Mouse (Mus musculus): ENCODE results near the gene Rere. TPM values are rescaled to one million over a fixed set of nuclear protein-coding genes. Genes with fewer than 3 reads are reported as not detected.

Rere gene
- polyA plus RNA-seq, 1 experiment from 2014 or later, result 23.1 TPM

DNA sequence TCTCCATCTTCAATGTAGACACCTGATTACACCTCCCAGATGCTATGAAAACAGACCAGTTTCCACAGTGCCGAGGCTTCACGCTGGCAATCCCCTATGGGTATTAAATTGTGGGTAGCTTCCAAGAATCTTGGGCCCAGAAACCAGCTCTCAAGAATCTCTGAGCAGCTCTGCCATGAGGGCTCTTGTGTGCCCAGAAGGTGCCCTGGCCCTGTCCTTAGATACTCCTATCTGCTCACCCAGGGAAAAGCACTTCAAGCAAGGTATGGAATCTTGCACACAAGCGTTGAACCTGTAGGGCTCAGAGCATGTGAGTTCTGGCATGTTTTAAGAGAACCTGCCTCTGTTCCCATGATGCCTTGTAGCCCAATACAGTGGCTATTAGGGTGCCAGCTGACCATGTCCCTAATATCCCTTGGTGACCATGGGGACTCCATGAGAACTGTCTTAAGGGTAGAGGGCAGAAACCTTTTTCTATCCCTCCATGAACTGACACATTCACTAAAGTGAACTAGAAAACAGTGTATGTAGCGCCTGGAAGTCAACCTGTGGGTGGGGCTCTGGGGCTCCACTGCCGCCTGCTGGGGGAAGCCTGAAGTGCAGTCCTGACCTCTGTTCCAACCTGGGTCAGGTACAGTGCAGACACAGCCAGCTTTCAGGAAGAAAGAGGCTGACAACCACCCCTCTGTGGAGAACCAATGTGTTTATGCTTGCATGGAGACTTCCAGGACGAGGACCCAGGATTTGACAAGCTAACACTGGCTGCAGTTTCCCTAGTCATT, 344.7 kb downstream of the Rere start:
- no peak for ATAC-seq (ENCODE audit: insufficient read depth, low FRiP score)
- Histone ChIP-seq H3K36me3 (ENCODE audit: control insufficient read depth, insufficient read depth, low read length) (0 out of 2 replicates have a peak, but pooled peaks cover 6% of the 10 kb centered on the region), H3K9ac (ENCODE audit: low read length) (no peak overlapping the region; the same call in 1 of the 2 replicates), H3K4me1 (ENCODE audit: control insufficient read depth, insufficient read depth, low read length) (no peaks in the 10 kb centered on the region; the same call in 1 of the 2 replicates), H3K27me3 (ENCODE audit: control insufficient read depth, insufficient read depth, low read length) (no peaks in the 10 kb centered on the region), H3K9me3 (replicated peaks; ENCODE audit: control insufficient read depth, low read length) (no peaks in the 10 kb centered on the region), H3K4me3 (replicated peaks; ENCODE audit: low read length) (no peak overlapping the region), H3K27ac (ENCODE audit: low read length) (no peak overlapping the region), H3K4me2 (ENCODE audit: low read depth, low read length) (no peak overlapping the region)
- WGBS, result 46% methylated on average over 6 of the region's 6 CpGs

DNA sequence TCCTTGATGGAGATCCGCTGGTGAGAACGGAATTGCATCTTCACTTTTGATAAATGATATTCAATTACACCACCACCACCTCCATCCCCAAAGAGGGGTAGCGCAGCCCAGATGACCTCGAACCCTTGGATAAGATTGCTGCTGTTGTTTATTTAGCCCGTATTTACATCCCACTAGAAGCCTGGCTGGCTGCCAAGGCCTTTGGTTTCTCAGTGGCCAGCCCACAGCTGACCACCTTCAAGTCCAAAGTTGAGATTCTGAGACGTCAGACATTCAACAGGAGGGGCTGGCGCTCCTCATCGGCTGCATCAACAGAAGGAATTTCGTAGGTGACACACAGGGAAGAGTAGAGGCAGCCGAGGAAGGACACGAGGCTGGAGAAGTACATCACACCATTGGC, 347.8 kb downstream of the Rere start:
- WGBS, result 43% methylated on average over 11 of the region's 11 CpGs
- Histone ChIP-seq H3K27me3 (ENCODE audit: control insufficient read depth, insufficient read depth, low read length) (no peaks in the 10 kb centered on the region), H3K9me3 (replicated peaks; ENCODE audit: control insufficient read depth, low read length) (no peaks in the 10 kb centered on the region), H3K36me3 (ENCODE audit: control insufficient read depth, insufficient read depth, low read length) (no peaks in the 10 kb centered on the region), H3K27ac (ENCODE audit: low read length) (no peak overlapping the region), H3K4me2 (ENCODE audit: low read depth, low read length) (no peak overlapping the region), H3K4me3 (replicated peaks; ENCODE audit: low read length) (no peak overlapping the region), H3K9ac (ENCODE audit: low read length) (no peak overlapping the region), H3K4me1 (ENCODE audit: control insufficient read depth, insufficient read depth, low read length) (no peaks in the 10 kb centered on the region; the same call in 1 of the 2 replicates)
- ATAC-seq (ENCODE audit: insufficient read depth, low FRiP score), result no peak

GRCm38 (mm10) chr4:150635568-150635967, 354.1 kb downstream of the Rere start:
- H3K9me3 ChIP-seq (replicated peaks; ENCODE audit: control insufficient read depth, low read length), result no peaks in the 10 kb centered on the region
- WGBS, result 83% methylated on average over 10 of the region's 10 CpGs
- H3K36me3 ChIP-seq (ENCODE audit: control insufficient read depth, insufficient read depth, low read length), result no peaks in the 10 kb centered on the region
- ATAC-seq (ENCODE audit: insufficient read depth, low FRiP score), result no peak
- no peak overlapping the region for H3K27ac ChIP-seq (ENCODE audit: low read length)
- H3K4me2 ChIP-seq (ENCODE audit: low read depth, low read length), result no peak overlapping the region
- no peak overlapping the region for H3K4me3 ChIP-seq (replicated peaks; ENCODE audit: low read length)
- no peaks in the 10 kb centered on the region for H3K27me3 ChIP-seq (ENCODE audit: control insufficient read depth, insufficient read depth, low read length)
- no peaks in the 10 kb centered on the region for H3K4me1 ChIP-seq (ENCODE audit: control insufficient read depth, insufficient read depth, low read length)
- H3K9ac ChIP-seq (ENCODE audit: low read length), result no peak overlapping the region

DNA sequence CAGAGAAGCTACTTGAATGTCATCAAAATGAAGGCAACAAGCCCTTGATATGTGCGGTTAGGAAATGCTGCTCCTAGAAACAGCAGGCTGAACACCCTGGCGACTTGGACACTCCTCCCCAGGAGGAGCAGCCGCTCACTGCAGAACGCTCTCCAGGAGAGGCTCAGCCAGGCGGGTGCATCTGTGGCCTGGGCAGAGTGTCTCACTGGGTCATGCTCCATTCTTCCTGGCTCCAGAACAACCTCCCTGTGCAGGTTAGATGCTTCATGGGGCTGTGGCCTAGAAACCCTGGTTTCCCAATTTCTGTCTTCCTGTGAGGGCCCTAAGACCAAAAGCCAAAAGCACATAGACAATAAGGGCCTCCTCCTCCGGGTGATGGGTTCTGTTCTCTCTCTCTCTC, 355.2 kb downstream of the Rere start:
- no peak overlapping the region for H3K9ac ChIP-seq (ENCODE audit: low read length)
- no peaks in the 10 kb centered on the region for H3K36me3 ChIP-seq (ENCODE audit: control insufficient read depth, insufficient read depth, low read length)
- no peak overlapping the region for H3K4me3 ChIP-seq (replicated peaks; ENCODE audit: low read length)
- no peak for ATAC-seq (ENCODE audit: insufficient read depth, low FRiP score)
- no peaks in the 10 kb centered on the region for H3K27me3 ChIP-seq (ENCODE audit: control insufficient read depth, insufficient read depth, low read length)
- WGBS, result 83% methylated on average over 6 of the region's 6 CpGs
- H3K4me2 ChIP-seq (ENCODE audit: low read depth, low read length), result no peak overlapping the region
- H3K9me3 ChIP-seq (replicated peaks; ENCODE audit: control insufficient read depth, low read length), result no peaks in the 10 kb centered on the region
- H3K4me1 ChIP-seq (ENCODE audit: control insufficient read depth, insufficient read depth, low read length), result no peaks in the 10 kb centered on the region
- H3K27ac ChIP-seq (ENCODE audit: low read length), result no peak overlapping the region

GRCm38 (mm10) chr4:150644299-150644698, 362.9 kb downstream of the Rere start:
- Histone ChIP-seq H3K9me3 (replicated peaks; ENCODE audit: control insufficient read depth, low read length) (no peaks in the 10 kb centered on the region), H3K36me3 (ENCODE audit: control insufficient read depth, insufficient read depth, low read length) (no peaks in the 10 kb centered on the region), H3K27me3 (ENCODE audit: control insufficient read depth, insufficient read depth, low read length) (no peaks in the 10 kb centered on the region), H3K9ac (ENCODE audit: low read length) (no peak overlapping the region), H3K4me3 (replicated peaks; ENCODE audit: low read length) (no peak overlapping the region), H3K27ac (ENCODE audit: low read length) (no peak overlapping the region), H3K4me2 (ENCODE audit: low read depth, low read length) (no peak overlapping the region), H3K4me1 (ENCODE audit: control insufficient read depth, insufficient read depth, low read length) (no peaks in the 10 kb centered on the region)
- 92% methylated on average over 9 of the region's 9 CpGs for WGBS
- no peak for ATAC-seq (ENCODE audit: insufficient read depth, low FRiP score)

GRCm38 (mm10) chr4:150649327-150649726, 367.9 kb downstream of the Rere start:
- no peak for ATAC-seq (ENCODE audit: insufficient read depth, low FRiP score)
- Histone ChIP-seq H3K4me3 (replicated peaks; ENCODE audit: low read length) (no peak overlapping the region), H3K9ac (ENCODE audit: low read length) (no peak overlapping the region), H3K4me2 (ENCODE audit: low read depth, low read length) (no peak overlapping the region), H3K4me1 (ENCODE audit: control insufficient read depth, insufficient read depth, low read length) (peaks cover 3% of the 10 kb centered on the region; the same call in 1 of the 2 replicates), H3K27me3 (ENCODE audit: control insufficient read depth, insufficient read depth, low read length) (peaks cover 9% of the 10 kb centered on the region), H3K9me3 (replicated peaks; ENCODE audit: control insufficient read depth, low read length) (no peaks in the 10 kb centered on the region), H3K27ac (ENCODE audit: low read length) (no peak overlapping the region), H3K36me3 (ENCODE audit: control insufficient read depth, insufficient read depth, low read length) (no peaks in the 10 kb centered on the region)
- WGBS, result 67% methylated on average over 5 of the region's 5 CpGs

DNA sequence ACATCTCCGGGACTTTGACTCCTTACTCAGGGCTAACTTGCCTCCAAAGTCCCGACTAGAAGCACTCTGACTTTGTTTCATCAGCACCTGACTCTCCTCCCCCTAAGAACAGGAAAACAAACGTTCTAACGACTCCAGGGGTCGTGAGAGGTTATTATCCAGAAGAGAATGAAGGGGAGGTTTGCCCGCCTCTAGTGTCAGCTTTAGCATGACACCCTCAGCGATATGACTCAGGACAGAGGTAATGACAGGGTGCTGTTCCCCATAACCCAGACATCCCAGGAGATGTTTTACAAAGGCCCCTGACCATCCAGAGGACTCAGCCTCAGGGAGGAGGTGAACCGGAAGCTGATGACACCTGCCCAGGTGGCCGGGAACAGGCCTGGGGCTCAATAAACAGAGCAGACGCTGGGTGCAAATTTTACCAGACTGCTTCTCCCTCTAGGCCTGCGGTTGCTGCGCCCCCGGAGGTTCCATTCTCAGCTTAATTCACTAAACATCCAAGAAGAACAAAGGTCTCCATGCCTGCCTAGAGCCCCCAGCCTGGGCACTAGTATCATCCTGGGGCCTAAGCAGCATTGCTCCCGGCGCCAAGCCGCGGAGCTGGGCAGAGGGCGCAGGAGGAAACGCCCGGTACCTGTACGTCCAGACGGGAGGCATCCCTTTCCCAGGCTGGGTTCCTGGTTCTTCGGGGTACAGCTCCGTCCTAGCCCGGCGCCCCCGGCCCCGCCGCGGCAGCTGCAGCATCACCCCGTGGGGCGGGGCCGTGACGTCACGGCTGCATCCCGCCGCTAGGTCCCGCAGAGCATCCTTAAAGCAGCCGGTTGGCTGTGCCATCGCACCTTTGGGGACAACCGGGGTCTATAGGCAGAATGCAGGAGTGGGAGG, 370.2 kb downstream of the Rere start, which contains the start of gene Slc45a1:
Slc45a1 (minus strand) TSS at position 785 of the 888 bp plus-strand sequence.
- H3K4me3 ChIP-seq (replicated peaks; ENCODE audit: low read length), result peak within 1 kb of the TSS; percentile 13
- H3K4me1 ChIP-seq (ENCODE audit: control insufficient read depth, insufficient read depth, low read length), result peaks cover 3% of the 10 kb centered on the region; the same call in 1 of the 2 replicates
- no peak within 1 kb of the TSS for H3K27ac ChIP-seq (ENCODE audit: low read length)
- WGBS, result 8% methylated on average over 41 of the region's 41 CpGs
- H3K9ac ChIP-seq (ENCODE audit: low read length), result no peak within 1 kb of the TSS
- no peak for ATAC-seq (ENCODE audit: insufficient read depth, low FRiP score)
- peaks cover 9% of the 10 kb centered on the region for H3K27me3 ChIP-seq (ENCODE audit: control insufficient read depth, insufficient read depth, low read length)
- peak within 1 kb of the TSS; percentile 38 for H3K4me2 ChIP-seq (ENCODE audit: low read depth, low read length)
- H3K36me3 ChIP-seq (ENCODE audit: control insufficient read depth, insufficient read depth, low read length), result no peaks in the 10 kb centered on the region
- H3K9me3 ChIP-seq (replicated peaks; ENCODE audit: control insufficient read depth, low read length), result peaks cover 2% of the 10 kb centered on the region; the same call in 1 of the 2 replicates

- Histone ChIP-seq H3K4me2 (ENCODE audit: low read depth, low read length) (no peak overlapping the region), H3K9me3 (replicated peaks; ENCODE audit: control insufficient read depth, low read length) (peaks cover 6% of the 10 kb centered on the region; the same call in 1 of the 2 replicates), H3K4me3 (replicated peaks; ENCODE audit: low read length) (no peak overlapping the region), H3K36me3 (ENCODE audit: control insufficient read depth, insufficient read depth, low read length) (no peaks in the 10 kb centered on the region), H3K4me1 (ENCODE audit: control insufficient read depth, insufficient read depth, low read length) (peaks cover 3% of the 10 kb centered on the region; the same call in 1 of the 2 replicates), H3K27ac (ENCODE audit: low read length) (no peak overlapping the region), H3K27me3 (ENCODE audit: control insufficient read depth, insufficient read depth, low read length) (peaks cover 9% of the 10 kb centered on the region), H3K9ac (ENCODE audit: low read length) (no peak overlapping the region)
- 33% methylated on average over 9 of the region's 11 CpGs for WGBS
- no peak for ATAC-seq (ENCODE audit: insufficient read depth, low FRiP score)
Measured at GRCm38 (mm10) chr4:150653072-150653599, 371.7 kb downstream of the Rere start.

All from stomach, embryonic 16.5 days (tissue).